Mouse (Mus musculus) lung, postnatal 36 days (tissue): ENCODE measurements at regions not wholly inside any gene's neighbourhood (a gene's known extent, or its start where the extent isn't known, plus 50 kb on each side); places are given as distances from the start of the nearest gene placed in this dataset.

Experiments
- DNase-seq: peaks from one replicate; pipeline ENCODE4 v3.0.0; 2022; ENCODE audit warnings: mixed read lengths

GRCm38 (mm10) chr4:70844742-70845141 lies 309.9 kb upstream of the Megf9 start:
- DNase-seq = no peak

GRCm38 (mm10) chr4:70810956-70811316 lies 276.1 kb upstream of the Megf9 start:
- DNase-seq = no peak

- no peak for DNase-seq
These were observed 275.6 kb upstream of the Megf9 start for GRCm38 (mm10) chr4:70810311-70810955.

GRCm38 (mm10) chr4:70804925-70805342 lies 270.1 kb upstream of the Megf9 start:
- DNase-seq = no peak

GRCm38 (mm10) chr4:70798483-70798882 lies 263.7 kb upstream of the Megf9 start:
- no peak for DNase-seq

GRCm38 (mm10) chr4:70797935-70798334 lies 263.1 kb upstream of the Megf9 start:
- DNase-seq = no peak

GRCm38 (mm10) chr4:70783487-70783886 lies 248.7 kb upstream of the Megf9 start:
- DNase-seq = no peak

GRCm38 (mm10) chr4:70781591-70781990 lies 246.8 kb upstream of the Megf9 start:
- no peak for DNase-seq

GRCm38 (mm10) chr4:70776273-70776672 lies 241.5 kb upstream of the Megf9 start:
- no peak for DNase-seq

GRCm38 (mm10) chr4:70743425-70743824 lies 208.6 kb upstream of the Megf9 start:
- DNase-seq = no peak

- DNase-seq = no peak
These were observed 207.2 kb upstream of the Megf9 start for GRCm38 (mm10) chr4:70742002-70742401.

GRCm38 (mm10) chr4:70741121-70741520 lies 206.3 kb upstream of the Megf9 start:
- no peak for DNase-seq

- no peak for DNase-seq
These were observed 174.4 kb upstream of the Megf9 start for GRCm38 (mm10) chr4:70709126-70709689.

GRCm38 (mm10) chr4:70705128-70705752 lies 170.4 kb upstream of the Megf9 start:
- DNase-seq = no peak

GRCm38 (mm10) chr4:70700894-70701293 lies 166.1 kb upstream of the Megf9 start:
- DNase-seq = no peak

GRCm38 (mm10) chr4:70664181-70664580 lies 129.4 kb upstream of the Megf9 start:
- no peak for DNase-seq

- peak; percentile 52 for DNase-seq
These were observed 86.6 kb upstream of the Megf9 start for GRCm38 (mm10) chr4:70621431-70621837.

GRCm38 (mm10) chr4:70619636-70620287 lies 85.0 kb upstream of the Megf9 start:
- DNase-seq = no peak

GRCm38 (mm10) chr4:70615794-70616193 lies 81.0 kb upstream of the Megf9 start:
- peak; percentile 5 for DNase-seq

- no peak for DNase-seq
These were observed 79.6 kb upstream of the Megf9 start for GRCm38 (mm10) chr4:70614411-70614810.

GRCm38 (mm10) chr4:70603209-70603852 lies 68.5 kb upstream of the Megf9 start:
- DNase-seq = peak; percentile 6

GRCm38 (mm10) chr4:70601301-70601700 lies 66.5 kb upstream of the Megf9 start:
- peak; percentile 49 for DNase-seq
